Mouse (Mus musculus): Measurements from ENCODE around the gene Stk32c. TPM values are rescaled to one million over a fixed set of nuclear protein-coding genes. Genes with fewer than 3 reads are reported as not detected.
A peak's percentile ranks its signal among the peaks of the same experiment; 100 is the strongest.

The Stk32c gene
- polyA plus RNA-seq, 1 experiment from 2014 or later, result 2.3 TPM

GRCm38 (mm10) chr7:139089892-139090874, 122.9 kb downstream of the Stk32c start:
- Histone ChIP-seq H3K4me3 (replicated peaks; ENCODE audit: low read length) (no peak overlapping the region), H3K9ac (replicated peaks; ENCODE audit: low read depth, low read length) (no peak overlapping the region), H3K36me3 (ENCODE audit: control insufficient read depth, insufficient read depth) (0 out of 2 replicates have a peak, but pooled peaks cover 4% of the 10 kb centered on the region), H3K9me3 (ENCODE audit: control insufficient read depth, low read length) (no peaks in the 10 kb centered on the region), H3K27ac (ENCODE audit: low read length) (no peak overlapping the region), H3K4me2 (ENCODE audit: low read length) (no peak overlapping the region), H3K4me1 (replicated peaks; ENCODE audit: control insufficient read depth, insufficient read depth, low read length) (peaks cover 38% of the 10 kb centered on the region), H3K27me3 (replicated peaks; ENCODE audit: control insufficient read depth, insufficient read depth, low read length) (0 out of 2 replicates have a peak, but pooled peaks cover 4% of the 10 kb centered on the region)
- 70% methylated on average over 12 of the region's 12 CpGs for WGBS
- no peak for ATAC-seq

- 0 out of 2 replicates have a peak, but pooled peaks cover 6% of the 10 kb centered on the region for H3K27me3 ChIP-seq (replicated peaks; ENCODE audit: control insufficient read depth, insufficient read depth, low read length)
- H3K9ac ChIP-seq (replicated peaks; ENCODE audit: low read depth, low read length), result no peak overlapping the region
- H3K9me3 ChIP-seq (ENCODE audit: control insufficient read depth, low read length), result no peaks in the 10 kb centered on the region
- H3K4me3 ChIP-seq (replicated peaks; ENCODE audit: low read length), result no peak overlapping the region
- peak; percentile 70 for ATAC-seq
- 23% methylated on average over 2 of the region's 2 CpGs for WGBS
- no peak overlapping the region; the same call in 1 of the 2 replicates for H3K27ac ChIP-seq (ENCODE audit: low read length)
- peak overlapping the region; percentile 87 for H3K4me2 ChIP-seq (ENCODE audit: low read length)
- 0 out of 2 replicates have a peak, but pooled peaks cover 4% of the 10 kb centered on the region for H3K36me3 ChIP-seq (ENCODE audit: control insufficient read depth, insufficient read depth)
- H3K4me1 ChIP-seq (replicated peaks; ENCODE audit: control insufficient read depth, insufficient read depth, low read length), result peaks cover 38% of the 10 kb centered on the region
Observed at GRCm38 (mm10) chr7:139087801-139088200, 125.3 kb downstream of the Stk32c start.

- H3K27me3 ChIP-seq (replicated peaks; ENCODE audit: control insufficient read depth, insufficient read depth, low read length), result peaks cover 6% of the 10 kb centered on the region
- under 1% methylated on average over 61 of the region's 61 CpGs for WGBS
- peaks cover 38% of the 10 kb centered on the region for H3K4me1 ChIP-seq (replicated peaks; ENCODE audit: control insufficient read depth, insufficient read depth, low read length)
- H3K4me3 ChIP-seq (replicated peaks; ENCODE audit: low read length), result peak overlapping the region; percentile 79
- H3K9ac ChIP-seq (replicated peaks; ENCODE audit: low read depth, low read length), result peak overlapping the region; percentile 72
- peak overlapping the region; percentile 87 for H3K4me2 ChIP-seq (ENCODE audit: low read length)
- 0 out of 2 replicates have a peak, but pooled peaks cover 2% of the 10 kb centered on the region for H3K36me3 ChIP-seq (ENCODE audit: control insufficient read depth, insufficient read depth)
- peak overlapping the region; percentile 51; the same call in 1 of the 2 replicates for H3K27ac ChIP-seq (ENCODE audit: low read length)
- no peaks in the 10 kb centered on the region for H3K9me3 ChIP-seq (ENCODE audit: control insufficient read depth, low read length)
- peak; percentile 57 for ATAC-seq
Observed at GRCm38 (mm10) chr7:139086195-139087158, 126.6 kb downstream of the Stk32c start.

GRCm38 (mm10) chr7:139085629-139086194, 127.4 kb downstream of the Stk32c start, which contains the start of gene Dpysl4:
Gene Dpysl4 (plus strand): TSS chr7:139086001.
- peak within 1 kb of the TSS; percentile 51; the same call in 1 of the 2 replicates for H3K27ac ChIP-seq (ENCODE audit: low read length)
- peaks cover 38% of the 10 kb centered on the region for H3K4me1 ChIP-seq (replicated peaks; ENCODE audit: control insufficient read depth, insufficient read depth, low read length)
- peak within 1 kb of the TSS; percentile 87 for H3K4me2 ChIP-seq (ENCODE audit: low read length)
- peak; percentile 75 for ATAC-seq
- peaks cover 6% of the 10 kb centered on the region for H3K27me3 ChIP-seq (replicated peaks; ENCODE audit: control insufficient read depth, insufficient read depth, low read length)
- H3K9ac ChIP-seq (replicated peaks; ENCODE audit: low read depth, low read length), result peak within 1 kb of the TSS; percentile 72
- no peaks in the 10 kb centered on the region for H3K36me3 ChIP-seq (ENCODE audit: control insufficient read depth, insufficient read depth)
- H3K9me3 ChIP-seq (ENCODE audit: control insufficient read depth, low read length), result no peaks in the 10 kb centered on the region
- peak within 1 kb of the TSS; percentile 79 for H3K4me3 ChIP-seq (replicated peaks; ENCODE audit: low read length)
- WGBS, result 7% methylated on average over 30 of the region's 32 CpGs

GRCm38 (mm10) chr7:139084316-139084715, 128.8 kb downstream of the Stk32c start:
- no peak for ATAC-seq
- 50% methylated on average over 1 of the region's 1 CpGs for WGBS

GRCm38 (mm10) chr7:139082281-139082680, 130.8 kb downstream of the Stk32c start:
- H3K27ac ChIP-seq (ENCODE audit: low read length), result no peak overlapping the region
- peaks cover 6% of the 10 kb centered on the region for H3K27me3 ChIP-seq (replicated peaks; ENCODE audit: control insufficient read depth, insufficient read depth, low read length)
- no peak for ATAC-seq
- H3K4me2 ChIP-seq (ENCODE audit: low read length), result no peak overlapping the region
- 61% methylated on average over 8 of the region's 8 CpGs for WGBS
- no peaks in the 10 kb centered on the region for H3K9me3 ChIP-seq (ENCODE audit: control insufficient read depth, low read length)
- no peak overlapping the region for H3K4me3 ChIP-seq (replicated peaks; ENCODE audit: low read length)
- no peak overlapping the region for H3K9ac ChIP-seq (replicated peaks; ENCODE audit: low read depth, low read length)
- H3K4me1 ChIP-seq (replicated peaks; ENCODE audit: control insufficient read depth, insufficient read depth, low read length), result peaks cover 26% of the 10 kb centered on the region
- no peaks in the 10 kb centered on the region for H3K36me3 ChIP-seq (ENCODE audit: control insufficient read depth, insufficient read depth)

More at GRCm38 (mm10) chr7:139084316-139084715, 128.8 kb downstream of the Stk32c start:
- H3K27ac ChIP-seq (ENCODE audit: low read length), result no peak overlapping the region
- peaks cover 30% of the 10 kb centered on the region for H3K4me1 ChIP-seq (replicated peaks; ENCODE audit: control insufficient read depth, insufficient read depth, low read length)
- no peaks in the 10 kb centered on the region for H3K36me3 ChIP-seq (ENCODE audit: control insufficient read depth, insufficient read depth)
- no peaks in the 10 kb centered on the region for H3K9me3 ChIP-seq (ENCODE audit: control insufficient read depth, low read length)
- no peak overlapping the region for H3K4me2 ChIP-seq (ENCODE audit: low read length)
- H3K9ac ChIP-seq (replicated peaks; ENCODE audit: low read depth, low read length), result no peak overlapping the region
- H3K27me3 ChIP-seq (replicated peaks; ENCODE audit: control insufficient read depth, insufficient read depth, low read length), result peaks cover 6% of the 10 kb centered on the region
- H3K4me3 ChIP-seq (replicated peaks; ENCODE audit: low read length), result no peak overlapping the region

- Histone ChIP-seq H3K4me3 (replicated peaks; ENCODE audit: low read length) (no peak overlapping the region), H3K4me1 (replicated peaks; ENCODE audit: control insufficient read depth, insufficient read depth, low read length) (peaks cover 23% of the 10 kb centered on the region), H3K9ac (replicated peaks; ENCODE audit: low read depth, low read length) (no peak overlapping the region), H3K4me2 (ENCODE audit: low read length) (no peak overlapping the region), H3K36me3 (ENCODE audit: control insufficient read depth, insufficient read depth) (no peaks in the 10 kb centered on the region), H3K27me3 (replicated peaks; ENCODE audit: control insufficient read depth, insufficient read depth, low read length) (peaks cover 2% of the 10 kb centered on the region), H3K27ac (ENCODE audit: low read length) (no peak overlapping the region), H3K9me3 (ENCODE audit: control insufficient read depth, low read length) (no peaks in the 10 kb centered on the region)
- WGBS, result 49% methylated on average over 5 of the region's 5 CpGs
- ATAC-seq, result no peak; the same call in 1 of the 2 replicates
Observed at GRCm38 (mm10) chr7:139081158-139081557, 131.9 kb downstream of the Stk32c start.

- Histone ChIP-seq H3K4me2 (ENCODE audit: low read length) (no peak overlapping the region), H3K4me1 (replicated peaks; ENCODE audit: control insufficient read depth, insufficient read depth, low read length) (peaks cover 26% of the 10 kb centered on the region), H3K4me3 (replicated peaks; ENCODE audit: low read length) (no peak overlapping the region), H3K27ac (ENCODE audit: low read length) (no peak overlapping the region), H3K9ac (replicated peaks; ENCODE audit: low read depth, low read length) (no peak overlapping the region), H3K36me3 (ENCODE audit: control insufficient read depth, insufficient read depth) (no peaks in the 10 kb centered on the region), H3K9me3 (ENCODE audit: control insufficient read depth, low read length) (no peaks in the 10 kb centered on the region), H3K27me3 (replicated peaks; ENCODE audit: control insufficient read depth, insufficient read depth, low read length) (peaks cover 4% of the 10 kb centered on the region)
- WGBS, result 74% methylated on average over 4 of the region's 4 CpGs
- ATAC-seq, result no peak
Observed at GRCm38 (mm10) chr7:139080714-139081113, 132.4 kb downstream of the Stk32c start.

Measured in forebrain, embryonic 16.5 days (tissue).